Mouse (Mus musculus): ENCODE data around the gene Gm21170. TPM values are rescaled to one million over a fixed set of nuclear protein-coding genes. Genes with fewer than 3 reads are reported as not detected.

Gm21170 gene
- polyA plus RNA-seq (2014; fragmentation: Illumina TruSeq; extraction: RNeasy Lipid Tissue Mini Kit (QIAGEN cat#74804); ENCODE audit: low read depth, low replicate concordance): not detected

GRCm38 (mm10) chrY:47690998-47691397 is at the start of gene Gm21170:
Gene Gm21170 (minus strand): TSS chrY:47691098.

Other genes starting within 250 kb of the Gm21170 start
- not detected for gene Gm21256, start 240.1 kb downstream of the Gm21170 start, polyA plus RNA-seq (2014; fragmentation: Illumina TruSeq; extraction: RNeasy Lipid Tissue Mini Kit (QIAGEN cat#74804); ENCODE audit: low read depth, low replicate concordance)